Mouse (Mus musculus) C2C12 (cell line): Measurements from ENCODE around the gene Skap1. TPM values are rescaled to one million over a fixed set of nuclear protein-coding genes. Genes with fewer than 3 reads are reported as not detected.

Experiments
- H3K27me3 ChIP-seq: one replicate; pipeline ENCODE4 v1.6.1; 2011; ENCODE audit not compliant: control insufficient read depth, insufficient read depth, insufficient read length
- H3K36me3 ChIP-seq: one replicate; pipeline ENCODE4 v1.6.1; 2011; ENCODE audit not compliant: control insufficient read depth, insufficient read depth
- H3K4me3 ChIP-seq: one replicate; pipeline ENCODE4 v1.5.1; 2011; ENCODE audit warnings: mild to moderate bottlenecking, control low read depth; ENCODE audit not compliant: poor library complexity, insufficient read depth, severe bottlenecking
- H3K79me2 ChIP-seq: one replicate; pipeline ENCODE4 v1.6.1; 2011; ENCODE audit not compliant: control insufficient read depth, insufficient read depth
- H3K79me3 ChIP-seq: one replicate; pipeline ENCODE4 v1.6.1; 2011; ENCODE audit warnings: low read depth, control low read depth
- H3ac ChIP-seq: one replicate; pipeline ENCODE3; 2011; ENCODE audit warnings: low read depth; ENCODE audit not compliant: control insufficient read depth, insufficient read length
- CEBPB ChIP-seq: IDR thresholded peaks from one replicate; pipeline ENCODE4 v1.6.1; 2011; ENCODE audit warnings: low read depth, mild to moderate bottlenecking, control low read depth, moderate library complexity
- CTCF ChIP-seq: IDR thresholded peaks from one replicate; pipeline ENCODE4 v1.5.1; 2011; ENCODE audit not compliant: control insufficient read depth, insufficient read depth, insufficient read length
- FOSL1 ChIP-seq: IDR thresholded peaks from one replicate; pipeline ENCODE4 v1.8.0; 2011; ENCODE audit warnings: mild to moderate bottlenecking, low read length; ENCODE audit not compliant: poor library complexity, insufficient read depth, severe bottlenecking
- MAX ChIP-seq: IDR thresholded peaks from one replicate; pipeline ENCODE4 v1.6.1; 2011; ENCODE audit warnings: mild to moderate bottlenecking, control low read depth
- MYOD1 ChIP-seq: IDR thresholded peaks from one replicate; pipeline ENCODE4 v1.6.1; 2011; ENCODE audit warnings: low read depth; ENCODE audit not compliant: control insufficient read depth, insufficient read length
- MYOG ChIP-seq: IDR thresholded peaks from one replicate; pipeline ENCODE4 v1.6.1; 2011; ENCODE audit not compliant: control insufficient read depth, insufficient read length; ENCODE audit errors: extremely low read depth
- USF1 ChIP-seq: IDR thresholded peaks from one replicate; pipeline ENCODE4 v1.6.1; 2011; ENCODE audit warnings: low read depth, mild to moderate bottlenecking, control low read depth, moderate library complexity
- polyA plus RNA-seq: library from polyadenylated mRNA; unstranded; fragments of >200 nt; fragmentation: generic; extraction: Trizol; gene quantifications from one replicate; pipeline ENCODE4 v1.2.1, GENCODE M21; 2012; ENCODE audit warnings: missing spikeins

Gene Skap1
- polyA plus RNA-seq, 1 experiment: 0.04 TPM

GRCm38 (mm10) chr11:96456508-96457305 lies 7.7 kb upstream of the Skap1 start:
- peaks cover 40% of the 10 kb centered on the region for H3K27me3 ChIP-seq
- no peak overlapping the region for H3ac ChIP-seq
- TF ChIP-seq MYOD1 (no peak), MYOG (no peak), FOSL1 (no peak), CTCF (no peak), CEBPB (no peak), USF1 (no peak), MAX (no peak)
- no peaks in the 10 kb centered on the region for H3K36me3 ChIP-seq
- no peaks in the 10 kb centered on the region for H3K79me3 ChIP-seq
- H3K4me3 ChIP-seq: no peak overlapping the region
- H3K79me2 ChIP-seq: no peaks in the 10 kb centered on the region

- peaks cover 63% of the 10 kb centered on the region for H3K27me3 ChIP-seq
- no peaks in the 10 kb centered on the region for H3K79me3 ChIP-seq
- no peaks in the 10 kb centered on the region for H3K79me2 ChIP-seq
- TF ChIP-seq MYOD1 (no peak), MAX (no peak), USF1 (no peak), MYOG (no peak), CTCF (no peak), FOSL1 (no peak), CEBPB (no peak)
- no peak overlapping the region for H3ac ChIP-seq
- H3K36me3 ChIP-seq: no peaks in the 10 kb centered on the region
- H3K4me3 ChIP-seq: no peak overlapping the region
Observed at GRCm38 (mm10) chr11:96461766-96462165, 2.6 kb upstream of the Skap1 start.

GRCm38 (mm10) chr11:96462191-96462752 lies 2.1 kb upstream of the Skap1 start:
- Histone ChIP-seq H3K27me3 (peaks cover 61% of the 10 kb centered on the region), H3K79me3 (no peaks in the 10 kb centered on the region), H3K79me2 (no peaks in the 10 kb centered on the region), H3ac (no peak overlapping the region), H3K36me3 (no peaks in the 10 kb centered on the region), H3K4me3 (no peak overlapping the region)
- TF ChIP-seq MYOG (no peak), FOSL1 (no peak), CEBPB (no peak), MAX (no peak), CTCF (no peak), MYOD1 (no peak)

GRCm38 (mm10) chr11:96464716-96465060 lies 295 bp downstream of the Skap1 start:
- H3ac ChIP-seq: no peak overlapping the region
- no peaks in the 10 kb centered on the region for H3K36me3 ChIP-seq
- TF ChIP-seq MYOD1: no peak
- no peak for TF ChIP-seq USF1
- TF ChIP-seq MAX: no peak
- no peak for TF ChIP-seq MYOG
- TF ChIP-seq CTCF: no peak
- TF ChIP-seq FOSL1: no peak
- no peak for TF ChIP-seq CEBPB
- no peaks in the 10 kb centered on the region for H3K79me3 ChIP-seq
- no peak overlapping the region for H3K4me3 ChIP-seq
- no peaks in the 10 kb centered on the region for H3K79me2 ChIP-seq
- H3K27me3 ChIP-seq: peaks cover 75% of the 10 kb centered on the region

- Histone ChIP-seq H3ac (no peak overlapping the region), H3K27me3 (peaks cover 77% of the 10 kb centered on the region), H3K4me3 (no peak overlapping the region), H3K36me3 (no peaks in the 10 kb centered on the region), H3K79me2 (no peaks in the 10 kb centered on the region), H3K79me3 (no peaks in the 10 kb centered on the region)
- TF ChIP-seq MYOG (no peak), MYOD1 (no peak), CTCF (no peak), CEBPB (no peak), FOSL1 (no peak), USF1 (no peak), MAX (no peak)
Observed at GRCm38 (mm10) chr11:96465426-96466056, 1.1 kb downstream of the Skap1 start.

GRCm38 (mm10) chr11:96466382-96466781 lies 2.0 kb downstream of the Skap1 start:
- Histone ChIP-seq H3K4me3 (no peak overlapping the region), H3K79me3 (no peaks in the 10 kb centered on the region), H3K36me3 (no peaks in the 10 kb centered on the region), H3K79me2 (no peaks in the 10 kb centered on the region), H3K27me3 (peaks cover 77% of the 10 kb centered on the region), H3ac (no peak overlapping the region)
- no peak for TF ChIP-seq CEBPB
- TF ChIP-seq MAX: no peak
- TF ChIP-seq FOSL1: no peak
- no peak for TF ChIP-seq MYOD1
- TF ChIP-seq CTCF: no peak
- no peak for TF ChIP-seq USF1
- TF ChIP-seq MYOG: no peak
